Mouse (Mus musculus) adrenal gland (tissue): Measurements from ENCODE around the gene Dkkl1.
"Not testable (repeated sequence)": the region's sequence is repeated elsewhere in the genome, so short reads cannot be mapped to it uniquely, and the experiment has no call there.

Experiments used
- intact Hi-C: fragments of 180-260 bp; cut with DNase I; formaldehyde crosslinking; loops from one replicate; pipeline ENCODE4 v1.15.1; 2025
- long read RNA-seq, 2 experiments: library from polyadenylated mRNA; unstranded; transcript quantifications; one replicate each; pipeline ENCODE4 v2.0.0; 2020; ENCODE audit warnings: borderline replicate concordance in 1 of 2; ENCODE audit not compliant: insufficient replicate concordance in 1 of 2

Gene Dkkl1
- long read RNA-seq, experiment 1: 0 reads
- long read RNA-seq, experiment 2: 0 reads

- intact Hi-C loops: no loop called here
Measured at GRCm38 (mm10) chr7:45211851-45212251, at the start of gene Dkkl1. TSS of gene Dkkl1 (minus strand) at chr7:45212147.

- intact Hi-C loops: no loop called here
Measured at GRCm38 (mm10) chr7:45259281-45259680, 47.3 kb upstream of the Dkkl1 start.

- intact Hi-C loops: no loop called here
Measured at GRCm38 (mm10) chr7:45257063-45257840, 45.3 kb upstream of the Dkkl1 start.

GRCm38 (mm10) chr7:45255822-45256221 lies 43.9 kb upstream of the Dkkl1 start:
- intact Hi-C loops: not testable (repeated sequence)

- intact Hi-C loops: no loop called here
Measured at GRCm38 (mm10) chr7:45253806-45254205, 41.9 kb upstream of the Dkkl1 start.

- intact Hi-C loops: no loop called here
Measured at GRCm38 (mm10) chr7:45247666-45248065, 35.7 kb upstream of the Dkkl1 start.

- intact Hi-C loops: no loop called here
Measured at GRCm38 (mm10) chr7:45241389-45241749, 29.4 kb upstream of the Dkkl1 start.

- intact Hi-C loops: no loop called here
Measured at GRCm38 (mm10) chr7:45240633-45241388, 28.9 kb upstream of the Dkkl1 start, which contains the start of gene Slc6a16. TSS of gene Slc6a16 (plus strand) at chr7:45241085.

- intact Hi-C loops: no loop called here
Measured at GRCm38 (mm10) chr7:45240109-45240508, 28.2 kb upstream of the Dkkl1 start.

- intact Hi-C loops: no loop called here
Measured at GRCm38 (mm10) chr7:45238723-45239496, 27.0 kb upstream of the Dkkl1 start, which contains the start of gene Cd37. TSS of gene Cd37 (minus strand) at chr7:45239115.

GRCm38 (mm10) chr7:45237747-45238699 lies 26.1 kb upstream of the Dkkl1 start:
- intact Hi-C loops: no loop called here

GRCm38 (mm10) chr7:45235656-45236180 lies 23.8 kb upstream of the Dkkl1 start:
- intact Hi-C loops: no loop called here

GRCm38 (mm10) chr7:45234922-45235571 lies 23.1 kb upstream of the Dkkl1 start:
- intact Hi-C loops: no loop called here

GRCm38 (mm10) chr7:45234333-45234841 lies 22.4 kb upstream of the Dkkl1 start:
- intact Hi-C loops: no loop called here

GRCm38 (mm10) chr7:45233580-45234332 lies 21.8 kb upstream of the Dkkl1 start:
- intact Hi-C loops: no loop called here

- intact Hi-C loops: no loop called here
Measured at GRCm38 (mm10) chr7:45232716-45233465, 20.9 kb upstream of the Dkkl1 start.

GRCm38 (mm10) chr7:45231941-45232340 lies 20.0 kb upstream of the Dkkl1 start:
- intact Hi-C loops: no loop called here

- intact Hi-C loops: no loop called here
Measured at GRCm38 (mm10) chr7:45231192-45231591, 19.2 kb upstream of the Dkkl1 start.
